Mouse (Mus musculus): ENCODE data around the gene Rbm5. TPM values are rescaled to one million over a fixed set of nuclear protein-coding genes. Genes with fewer than 3 reads are reported as not detected.

The Rbm5 gene
- polyA plus RNA-seq, 1 experiment from 2014 or later = 241 TPM

- Histone ChIP-seq H3K9ac (replicated peaks; ENCODE audit: low read length) (peak overlapping the region; percentile 99), H3K27ac (replicated peaks; ENCODE audit: low read depth, low read length) (peak overlapping the region; percentile 94), H3K4me1 (ENCODE audit: control insufficient read depth, insufficient read depth, low read length) (peaks cover 24% of the 10 kb centered on the region), H3K4me2 (ENCODE audit: low read length) (peak overlapping the region; percentile 84), H3K4me3 (replicated peaks; ENCODE audit: low read depth, low read length) (peak overlapping the region; percentile 98), H3K36me3 (ENCODE audit: control insufficient read depth, insufficient read depth, low read length) (peaks cover 66% of the 10 kb centered on the region), H3K27me3 (ENCODE audit: control insufficient read depth, insufficient read depth, low read length) (no peaks in the 10 kb centered on the region), H3K9me3 (ENCODE audit: control insufficient read depth, low read length) (no peaks in the 10 kb centered on the region)
- DNase-seq (no peak), ATAC-seq (ENCODE audit: low FRiP score, low TSS enrichment) (no peak)
- WGBS = 2% methylated on average over 9 of the region's 9 CpGs
These were observed 791 bp downstream of the Rbm5 start for GRCm38 (mm10) chr9:107770037-107770373.

DNA sequence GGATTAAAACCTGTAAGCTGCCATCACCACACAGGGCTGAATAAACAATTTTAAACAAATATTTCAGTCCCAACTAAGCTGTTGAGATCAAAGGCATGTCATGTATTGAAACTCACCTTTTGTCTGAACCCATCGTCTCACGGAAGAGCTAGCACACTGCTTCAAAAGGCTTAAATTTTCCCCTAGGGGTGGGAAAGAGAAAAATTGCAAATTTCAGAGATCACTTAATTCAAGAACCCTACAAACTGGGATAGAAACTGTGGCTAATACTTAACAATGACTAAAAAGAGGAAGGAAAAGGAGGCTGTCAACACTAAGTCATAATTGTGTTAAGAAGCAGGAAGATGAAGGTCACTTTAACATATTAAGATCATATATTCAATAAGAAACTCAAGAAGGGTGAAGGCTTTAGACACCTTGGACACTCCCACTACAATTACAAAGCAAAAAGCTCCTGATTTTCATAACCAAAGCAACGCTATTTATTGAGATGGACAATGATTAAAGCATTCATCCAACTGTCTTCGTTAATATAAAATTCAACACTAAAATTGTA is 1.3 kb downstream of the Rbm5 start:
- 8% methylated on average over 4 of the region's 4 CpGs for WGBS
- H3K9me3 ChIP-seq (ENCODE audit: control insufficient read depth, low read length) = no peaks in the 10 kb centered on the region
- DNase-seq (peak; percentile 43), ATAC-seq (ENCODE audit: low FRiP score, low TSS enrichment) (no peak)
- no peak overlapping the region; the same call in 1 of the 2 replicates for H3K27ac ChIP-seq (replicated peaks; ENCODE audit: low read depth, low read length)
- H3K4me2 ChIP-seq (ENCODE audit: low read length) = peak overlapping the region; percentile 84
- H3K4me3 ChIP-seq (replicated peaks; ENCODE audit: low read depth, low read length) = peak overlapping the region; percentile 98
- H3K4me1 ChIP-seq (ENCODE audit: control insufficient read depth, insufficient read depth, low read length) = peaks cover 24% of the 10 kb centered on the region
- peaks cover 66% of the 10 kb centered on the region for H3K36me3 ChIP-seq (ENCODE audit: control insufficient read depth, insufficient read depth, low read length)
- H3K27me3 ChIP-seq (ENCODE audit: control insufficient read depth, insufficient read depth, low read length) = no peaks in the 10 kb centered on the region
- peak overlapping the region; percentile 99 for H3K9ac ChIP-seq (replicated peaks; ENCODE audit: low read length)

GRCm38 (mm10) chr9:107768851-107769250 is 1.9 kb downstream of the Rbm5 start:
- H3K27me3 ChIP-seq (ENCODE audit: control insufficient read depth, insufficient read depth, low read length) = no peaks in the 10 kb centered on the region
- peaks cover 66% of the 10 kb centered on the region for H3K36me3 ChIP-seq (ENCODE audit: control insufficient read depth, insufficient read depth, low read length)
- peak overlapping the region; percentile 99; the same call in 1 of the 2 replicates for H3K9ac ChIP-seq (replicated peaks; ENCODE audit: low read length)
- peak overlapping the region; percentile 98 for H3K4me3 ChIP-seq (replicated peaks; ENCODE audit: low read depth, low read length)
- H3K4me2 ChIP-seq (ENCODE audit: low read length) = peak overlapping the region; percentile 84
- H3K4me1 ChIP-seq (ENCODE audit: control insufficient read depth, insufficient read depth, low read length) = peaks cover 24% of the 10 kb centered on the region
- ATAC-seq (ENCODE audit: low FRiP score, low TSS enrichment) (no peak), DNase-seq (no peak)
- no peaks in the 10 kb centered on the region for H3K9me3 ChIP-seq (ENCODE audit: control insufficient read depth, low read length)
- WGBS = 69% methylated on average over 5 of the region's 5 CpGs
- H3K27ac ChIP-seq (replicated peaks; ENCODE audit: low read depth, low read length) = no peak overlapping the region

DNA sequence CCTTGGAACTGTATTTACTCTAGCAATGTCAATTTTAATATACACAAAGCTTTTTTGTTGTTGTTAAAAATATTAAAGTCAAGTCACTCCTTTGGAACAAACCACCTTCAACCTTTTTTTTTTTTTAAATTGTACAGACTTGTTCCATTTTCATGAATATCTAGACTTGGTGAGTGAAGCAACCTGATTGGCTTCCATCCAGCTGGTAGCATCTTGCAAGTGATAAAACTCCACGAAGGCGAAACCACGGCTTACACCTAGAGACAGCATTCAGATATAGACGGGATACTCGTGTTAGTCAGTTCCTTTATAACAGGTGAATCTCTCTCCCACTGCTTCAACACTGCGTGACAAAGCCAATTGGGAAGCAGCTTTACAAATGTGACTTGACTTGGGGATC is 11.2 kb downstream of the Rbm5 start:
- no peak for ATAC-seq (ENCODE audit: low FRiP score, low TSS enrichment)
- H3K36me3 ChIP-seq (ENCODE audit: control insufficient read depth, insufficient read depth, low read length) = peaks cover 97% of the 10 kb centered on the region

GRCm38 (mm10) chr9:107750378-107750777 is 20.4 kb downstream of the Rbm5 start:
- no peaks in the 10 kb centered on the region for H3K4me1 ChIP-seq (ENCODE audit: control insufficient read depth, insufficient read depth, low read length)
- no peaks in the 10 kb centered on the region for H3K27me3 ChIP-seq (ENCODE audit: control insufficient read depth, insufficient read depth, low read length)
- H3K4me3 ChIP-seq (replicated peaks; ENCODE audit: low read depth, low read length) = no peak overlapping the region
- ATAC-seq (ENCODE audit: low FRiP score, low TSS enrichment) = no peak
- H3K4me2 ChIP-seq (ENCODE audit: low read length) = no peak overlapping the region
- 98% methylated on average over 5 of the region's 5 CpGs for WGBS
- no peak overlapping the region for H3K27ac ChIP-seq (replicated peaks; ENCODE audit: low read depth, low read length)
- peaks cover 97% of the 10 kb centered on the region for H3K36me3 ChIP-seq (ENCODE audit: control insufficient read depth, insufficient read depth, low read length)
- H3K9ac ChIP-seq (replicated peaks; ENCODE audit: low read length) = no peak overlapping the region
- no peak for DNase-seq
- H3K9me3 ChIP-seq (ENCODE audit: control insufficient read depth, low read length) = no peaks in the 10 kb centered on the region

More for the DNA sequence above, 11.2 kb downstream of the Rbm5 start:
- Histone ChIP-seq H3K4me2 (ENCODE audit: low read length) (no peak overlapping the region), H3K27me3 (ENCODE audit: control insufficient read depth, insufficient read depth, low read length) (no peaks in the 10 kb centered on the region), H3K4me3 (replicated peaks; ENCODE audit: low read depth, low read length) (no peak overlapping the region), H3K9ac (replicated peaks; ENCODE audit: low read length) (no peak overlapping the region), H3K4me1 (ENCODE audit: control insufficient read depth, insufficient read depth, low read length) (no peaks in the 10 kb centered on the region), H3K27ac (replicated peaks; ENCODE audit: low read depth, low read length) (no peak overlapping the region), H3K9me3 (ENCODE audit: control insufficient read depth, low read length) (no peaks in the 10 kb centered on the region)
- DNase-seq = no peak
- 96% methylated on average over 6 of the region's 6 CpGs for WGBS

DNA sequence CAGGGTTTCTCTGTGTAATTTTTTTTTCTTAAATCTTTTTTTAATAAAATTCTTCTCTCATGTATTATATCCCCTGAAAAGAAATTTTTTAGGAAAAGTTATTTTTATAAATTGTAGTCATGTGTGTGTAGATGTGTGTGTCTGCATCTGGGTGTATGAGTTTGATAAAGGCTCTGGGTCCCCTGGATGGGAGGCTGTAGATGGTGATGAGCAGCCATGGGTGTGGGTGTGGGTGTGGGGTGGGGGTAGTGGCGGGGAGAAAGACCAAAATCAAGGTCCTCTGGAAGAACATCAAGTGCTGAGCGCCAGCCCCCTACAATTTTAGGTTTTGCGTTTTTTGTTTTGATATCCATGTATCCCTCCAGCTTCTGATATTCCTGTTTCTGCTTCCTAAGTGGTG is 22.7 kb downstream of the Rbm5 start:
- H3K4me3 ChIP-seq (replicated peaks; ENCODE audit: low read depth, low read length) = no peak overlapping the region
- H3K9me3 ChIP-seq (ENCODE audit: control insufficient read depth, low read length) = no peaks in the 10 kb centered on the region
- DNase-seq = no peak
- no peak overlapping the region for H3K9ac ChIP-seq (replicated peaks; ENCODE audit: low read length)
- H3K36me3 ChIP-seq (ENCODE audit: control insufficient read depth, insufficient read depth, low read length) = peaks cover 98% of the 10 kb centered on the region
- WGBS = 97% methylated on average over 3 of the region's 3 CpGs
- no peaks in the 10 kb centered on the region for H3K27me3 ChIP-seq (ENCODE audit: control insufficient read depth, insufficient read depth, low read length)
- H3K4me1 ChIP-seq (ENCODE audit: control insufficient read depth, insufficient read depth, low read length) = no peaks in the 10 kb centered on the region
- H3K27ac ChIP-seq (replicated peaks; ENCODE audit: low read depth, low read length) = no peak overlapping the region
- ATAC-seq (ENCODE audit: low FRiP score, low TSS enrichment) = no peak
- H3K4me2 ChIP-seq (ENCODE audit: low read length) = no peak overlapping the region

GRCm38 (mm10) chr9:107747310-107747709 is 23.5 kb downstream of the Rbm5 start:
- 90% methylated on average over 1 of the region's 1 CpGs for WGBS

DNA sequence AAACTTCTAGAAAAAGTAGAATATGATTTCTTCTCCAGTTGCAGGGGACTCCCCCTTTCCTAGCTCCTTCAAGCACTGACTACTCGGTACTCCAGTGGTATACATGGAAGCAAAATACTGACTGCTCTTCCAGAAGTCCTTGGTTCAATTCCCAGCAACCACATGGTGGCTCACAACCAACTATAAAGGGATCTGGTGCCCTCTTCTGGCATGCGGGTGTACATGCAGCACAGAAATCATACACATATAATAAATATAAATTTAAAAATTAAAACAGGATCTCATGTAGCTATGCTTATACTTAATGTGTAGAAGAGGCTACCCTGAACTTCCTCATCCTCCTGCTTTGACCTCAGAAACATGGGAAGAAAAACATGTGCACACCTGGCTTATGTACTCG is 24.1 kb downstream of the Rbm5 start:
- DNase-seq (no peak), ATAC-seq (ENCODE audit: low FRiP score, low TSS enrichment) (no peak)
- Histone ChIP-seq H3K27me3 (ENCODE audit: control insufficient read depth, insufficient read depth, low read length) (no peaks in the 10 kb centered on the region), H3K36me3 (ENCODE audit: control insufficient read depth, insufficient read depth, low read length) (peaks cover 99% of the 10 kb centered on the region), H3K4me2 (ENCODE audit: low read length) (no peak overlapping the region), H3K4me3 (replicated peaks; ENCODE audit: low read depth, low read length) (no peak overlapping the region), H3K4me1 (ENCODE audit: control insufficient read depth, insufficient read depth, low read length) (no peaks in the 10 kb centered on the region), H3K9me3 (ENCODE audit: control insufficient read depth, low read length) (no peaks in the 10 kb centered on the region), H3K27ac (replicated peaks; ENCODE audit: low read depth, low read length) (no peak overlapping the region), H3K9ac (replicated peaks; ENCODE audit: low read length) (no peak overlapping the region)
- WGBS = over 99% methylated on average over 3 of the region's 3 CpGs

More at GRCm38 (mm10) chr9:107747310-107747709, 23.5 kb downstream of the Rbm5 start:
- no peak for ATAC-seq (ENCODE audit: low FRiP score, low TSS enrichment)
- Histone ChIP-seq H3K4me3 (replicated peaks; ENCODE audit: low read depth, low read length) (no peak overlapping the region), H3K9me3 (ENCODE audit: control insufficient read depth, low read length) (no peaks in the 10 kb centered on the region), H3K36me3 (ENCODE audit: control insufficient read depth, insufficient read depth, low read length) (peaks cover 99% of the 10 kb centered on the region), H3K4me1 (ENCODE audit: control insufficient read depth, insufficient read depth, low read length) (no peaks in the 10 kb centered on the region), H3K4me2 (ENCODE audit: low read length) (no peak overlapping the region), H3K27ac (replicated peaks; ENCODE audit: low read depth, low read length) (no peak overlapping the region), H3K27me3 (ENCODE audit: control insufficient read depth, insufficient read depth, low read length) (no peaks in the 10 kb centered on the region), H3K9ac (replicated peaks; ENCODE audit: low read length) (no peak overlapping the region)
- DNase-seq = no peak

DNA sequence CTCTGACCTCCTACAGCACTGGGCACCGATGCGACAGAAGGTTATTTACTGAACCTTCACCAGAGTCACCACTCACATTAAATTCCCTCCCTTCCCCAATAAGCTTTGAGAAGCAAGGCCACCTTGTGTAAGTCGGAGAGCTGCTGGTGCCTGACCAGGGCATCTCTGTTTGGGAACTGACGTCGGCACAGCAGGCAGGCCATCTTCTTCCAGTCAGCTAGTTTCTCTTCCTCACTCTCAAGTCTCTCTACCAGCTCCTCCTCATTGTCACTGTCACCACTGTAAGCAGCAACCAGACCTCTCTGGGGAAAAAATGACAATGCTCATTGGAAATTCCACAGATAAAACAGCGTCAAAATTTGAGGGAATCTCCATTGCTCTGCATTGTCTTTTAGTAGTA is 26.7 kb downstream of the Rbm5 start:
- ATAC-seq (ENCODE audit: low FRiP score, low TSS enrichment) (no peak), DNase-seq (no peak)
- Histone ChIP-seq H3K27me3 (ENCODE audit: control insufficient read depth, insufficient read depth, low read length) (no peaks in the 10 kb centered on the region), H3K27ac (replicated peaks; ENCODE audit: low read depth, low read length) (no peak overlapping the region), H3K4me1 (ENCODE audit: control insufficient read depth, insufficient read depth, low read length) (no peaks in the 10 kb centered on the region), H3K9me3 (ENCODE audit: control insufficient read depth, low read length) (no peaks in the 10 kb centered on the region), H3K4me2 (ENCODE audit: low read length) (no peak overlapping the region), H3K36me3 (ENCODE audit: control insufficient read depth, insufficient read depth, low read length) (peaks cover 99% of the 10 kb centered on the region), H3K4me3 (replicated peaks; ENCODE audit: low read depth, low read length) (no peak overlapping the region), H3K9ac (replicated peaks; ENCODE audit: low read length) (no peak overlapping the region)
- 94% methylated on average over 6 of the region's 6 CpGs for WGBS

All from midbrain, embryonic 14.5 days (tissue).